Mouse (Mus musculus): ENCODE measurements around the gene Ctu2.

DNA sequence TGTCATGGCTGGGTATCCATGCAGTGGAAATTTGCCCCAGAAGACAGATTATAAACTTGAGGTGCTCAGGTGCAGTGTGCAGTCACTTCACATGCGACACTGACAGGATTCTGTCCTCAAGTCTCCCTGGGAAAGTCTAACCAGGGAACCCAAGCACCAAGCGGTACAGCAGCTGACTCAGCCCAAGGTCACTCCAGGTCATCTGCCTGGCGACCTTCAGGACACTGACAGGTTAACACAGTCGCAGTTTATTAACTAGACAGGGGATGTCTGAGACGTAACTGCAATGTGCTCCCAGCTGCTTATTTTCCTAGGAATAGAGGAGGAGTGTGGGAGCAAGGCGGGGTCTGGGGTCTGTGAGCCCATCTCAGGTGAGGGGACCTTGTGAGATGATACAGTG, 6.5 kb upstream of the Ctu2 start:
- no peak for TF ChIP-seq POLR2A (IDR thresholded peaks at IDR 0.05; ENCODE audit: borderline replicate concordance, insufficient read depth, low read length)
- no peak for TF ChIP-seq CTCF (IDR thresholded peaks at IDR 0.05; ENCODE audit: borderline replicate concordance, insufficient read depth, low read depth, low read length)

Data from cerebellum, adult 2 months (tissue).